Mouse (Mus musculus): Measurements from ENCODE around the gene Gm10282. TPM values are rescaled to one million over a fixed set of nuclear protein-coding genes. Genes with fewer than 3 reads are reported as not detected.

Gene Gm10282
- polyA plus RNA-seq, 1 experiment from 2014 or later: 39.9 TPM

Other genes starting within 250 kb of the Gm10282 start
- not detected in 2 replicates for gene Olfr373, start 222.1 kb downstream of the Gm10282 start, polyA plus RNA-seq (2014; fragmentation: Nextera tagmentation; extraction: Ambion mirVana)
- gene Olfr374, start 198.2 kb downstream of the Gm10282 start, polyA plus RNA-seq (2014; fragmentation: Nextera tagmentation; extraction: Ambion mirVana): 0.13 TPM in 1 of 2 replicates, not detected in the other
- gene Tpm4, start 170.3 kb downstream of the Gm10282 start, polyA plus RNA-seq (2014; fragmentation: Nextera tagmentation; extraction: Ambion mirVana): 836 and 874 TPM in 2 replicates
- gene Rab8a, start 144.1 kb downstream of the Gm10282 start, polyA plus RNA-seq (2014; fragmentation: Nextera tagmentation; extraction: Ambion mirVana): 102 and 105 TPM in 2 replicates
- not detected in 2 replicates for gene Hsh2d, start 115.6 kb downstream of the Gm10282 start, polyA plus RNA-seq (2014; fragmentation: Nextera tagmentation; extraction: Ambion mirVana)
- gene Cib3, start 92.4 kb downstream of the Gm10282 start, polyA plus RNA-seq (2014; fragmentation: Nextera tagmentation; extraction: Ambion mirVana): not detected in 2 replicates
- gene Gm11034, start 91.6 kb downstream of the Gm10282 start, polyA plus RNA-seq (2014; fragmentation: Nextera tagmentation; extraction: Ambion mirVana): not detected in 2 replicates
- 74.2 and 77.0 TPM in 2 replicates for gene Fam32a, start 85.5 kb downstream of the Gm10282 start, polyA plus RNA-seq (2014; fragmentation: Nextera tagmentation; extraction: Ambion mirVana)
- gene Ap1m1, start 65.2 kb downstream of the Gm10282 start, polyA plus RNA-seq (2014; fragmentation: Nextera tagmentation; extraction: Ambion mirVana): 112 and 123 TPM in 2 replicates
- gene Klf2, start 13.8 kb upstream of the Gm10282 start, polyA plus RNA-seq (2014; fragmentation: Nextera tagmentation; extraction: Ambion mirVana): 4.4 and 4.7 TPM in 2 replicates
- 68.8 and 71.6 TPM in 2 replicates for gene Eps15l1, start 116.2 kb upstream of the Gm10282 start, polyA plus RNA-seq (2014; fragmentation: Nextera tagmentation; extraction: Ambion mirVana)
- gene Calr3, start 138.6 kb upstream of the Gm10282 start, polyA plus RNA-seq (2014; fragmentation: Nextera tagmentation; extraction: Ambion mirVana): 1.2 and 1.6 TPM in 2 replicates
- 12.2 and 12.3 TPM in 2 replicates for gene 1700030K09Rik, start 138.6 kb upstream of the Gm10282 start, polyA plus RNA-seq (2014; fragmentation: Nextera tagmentation; extraction: Ambion mirVana)
- 55.7 and 63.4 TPM in 2 replicates for gene Cherp, start 170.0 kb upstream of the Gm10282 start, polyA plus RNA-seq (2014; fragmentation: Nextera tagmentation; extraction: Ambion mirVana)
- gene Slc35e1, start 187.4 kb upstream of the Gm10282 start, polyA plus RNA-seq (2014; fragmentation: Nextera tagmentation; extraction: Ambion mirVana): 13.2 and 13.3 TPM in 2 replicates
- gene Med26, start 243.0 kb upstream of the Gm10282 start, polyA plus RNA-seq (2014; fragmentation: Nextera tagmentation; extraction: Ambion mirVana): 12.1 and 14.1 TPM in 2 replicates

Data from embryonic facial prominence, embryonic 11.5 days (tissue).